Mouse (Mus musculus) cortical plate, adult 2 months (tissue): Measurements from ENCODE around the gene Btbd16.
A peak's percentile ranks its signal among the peaks of the same experiment; 100 is the strongest.

Source experiments
- CTCF ChIP-seq: fragments of 200-500 bp; IDR thresholded peaks from 2 replicates; pipeline ENCODE4 v1.5.1; 2011; ENCODE audit warnings: mild to moderate bottlenecking, control low read depth, low read length; ENCODE audit not compliant: insufficient read depth; ENCODE audit errors: extremely low read depth
- POLR2A ChIP-seq: fragments of 200-500 bp; IDR thresholded peaks from 2 replicates; pipeline ENCODE4 v1.6.1; 2011; ENCODE audit warnings: mild to moderate bottlenecking, low read length, control low read depth; ENCODE audit not compliant: insufficient read depth; ENCODE audit errors: extremely low read depth

GRCm38 (mm10) chr7:130741099-130741498 is 32.8 kb upstream of the Btbd16 start:
- TF ChIP-seq CTCF (peak; percentile 17; the same call in 1 of the 2 replicates), POLR2A (no peak)
